Mouse (Mus musculus) bone marrow, adult 2 months (tissue): ENCODE data around the gene Atg2b. TPM values are rescaled to one million over a fixed set of nuclear protein-coding genes. Genes with fewer than 3 reads are reported as not detected.

ENCODE experiments used
- H3K27ac ChIP-seq: fragments of 200-500 bp; 2 replicates; pipeline ENCODE4 v1.5.1; 2012; ENCODE audit warnings: low read depth, mild to moderate bottlenecking, control low read depth, inconsistent platforms, low read length; ENCODE audit not compliant: control insufficient read depth, poor library complexity, insufficient read depth
- H3K4me1 ChIP-seq: fragments of 200-500 bp; 2 replicates; pipeline ENCODE4 v1.6.1; 2011; ENCODE audit warnings: low read length; ENCODE audit not compliant: control insufficient read depth, insufficient read depth
- H3K4me3 ChIP-seq: fragments of 200-500 bp; replicated peaks from 2 replicates; pipeline ENCODE3; 2011; ENCODE audit warnings: mild to moderate bottlenecking, low read depth, low read length, control low read depth; ENCODE audit not compliant: control insufficient read depth
- CTCF ChIP-seq: fragments of 200-500 bp; IDR thresholded peaks from 2 replicates; pipeline ENCODE4 v1.5.1; 2011; ENCODE audit warnings: low read length, control low read depth; ENCODE audit not compliant: control insufficient read depth, insufficient read depth
- POLR2A ChIP-seq: fragments of 200-500 bp; IDR thresholded peaks from 2 replicates; pipeline ENCODE4 v1.6.1; 2011; ENCODE audit warnings: low read depth, mild to moderate bottlenecking, control low read depth, low read length, borderline replicate concordance; ENCODE audit not compliant: control insufficient read depth
- WGBS: fragments of 180-500 bp; shearing (Covaris S2); methylation state at CpG from one replicate; pipeline ENCODE4 v1.1.7; 2018; 5-methylcytosine and 5-hydroxymethylcytosine counted together
- polyA plus RNA-seq: library from polyadenylated mRNA; stranded (reverse); fragments of >200 nt; gene quantifications from 2 replicates; pipeline ENCODE4 v1.2.4, GENCODE M21; 2011; ENCODE audit warnings: low replicate concordance; ENCODE audit not compliant: missing spikeins, insufficient read depth, insufficient read length

The Atg2b gene
- polyA plus RNA-seq, 1 experiment = 21.4 TPM

DNA sequence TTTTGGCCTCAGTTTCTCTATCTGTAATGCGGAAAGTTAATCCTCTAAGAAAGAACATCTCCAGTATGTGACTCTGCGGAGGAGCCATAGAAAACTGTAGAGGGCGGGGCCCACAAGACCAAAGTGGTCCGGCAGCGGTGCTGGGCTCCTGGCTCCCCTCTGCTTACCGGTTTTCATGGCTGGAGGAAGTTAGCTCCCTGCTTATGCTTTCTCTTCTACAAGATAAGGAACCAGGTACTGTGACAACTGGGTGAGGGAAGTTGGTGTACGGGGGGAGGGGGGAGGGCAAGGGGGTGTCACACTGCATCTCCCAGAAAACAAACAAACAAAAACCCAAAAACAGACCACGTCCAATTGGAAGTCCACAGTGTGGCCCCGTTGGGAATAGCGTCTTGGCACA is 86.5 kb downstream of the Atg2b start:
- Histone ChIP-seq H3K4me1 (peaks cover 1% of the 10 kb centered on the region; the same call in 1 of the 2 replicates), H3K4me3 (no peak overlapping the region), H3K27ac (no peak overlapping the region)
- 50% methylated on average over 10 of the region's 10 CpGs for WGBS
- TF ChIP-seq POLR2A = no peak
- TF ChIP-seq CTCF = no peak

GRCm38 (mm10) chr12:105597135-105597534 is 87.9 kb downstream of the Atg2b start:
- WGBS = 76% methylated on average over 8 of the region's 8 CpGs

GRCm38 (mm10) chr12:105593471-105593870 is 91.5 kb downstream of the Atg2b start:
- Histone ChIP-seq H3K4me1 (peaks cover 1% of the 10 kb centered on the region; the same call in 1 of the 2 replicates), H3K27ac (no peak overlapping the region), H3K4me3 (no peak overlapping the region)
- no peak for TF ChIP-seq CTCF
- no peak for TF ChIP-seq POLR2A
- WGBS = 78% methylated on average over 4 of the region's 4 CpGs

More at GRCm38 (mm10) chr12:105597135-105597534, 87.9 kb downstream of the Atg2b start:
- H3K4me1 ChIP-seq = peaks cover 1% of the 10 kb centered on the region; the same call in 1 of the 2 replicates
- H3K27ac ChIP-seq = no peak overlapping the region
- no peak for TF ChIP-seq CTCF
- TF ChIP-seq POLR2A = no peak
- H3K4me3 ChIP-seq = no peak overlapping the region

- TF ChIP-seq CTCF (no peak), POLR2A (no peak)
- Histone ChIP-seq H3K4me1 (peaks cover 1% of the 10 kb centered on the region; the same call in 1 of the 2 replicates), H3K4me3 (no peak overlapping the region), H3K27ac (no peak overlapping the region)
- WGBS = 90% methylated on average over 23 of the region's 23 CpGs
Measured at GRCm38 (mm10) chr12:105592361-105592761, 92.7 kb downstream of the Atg2b start.

DNA sequence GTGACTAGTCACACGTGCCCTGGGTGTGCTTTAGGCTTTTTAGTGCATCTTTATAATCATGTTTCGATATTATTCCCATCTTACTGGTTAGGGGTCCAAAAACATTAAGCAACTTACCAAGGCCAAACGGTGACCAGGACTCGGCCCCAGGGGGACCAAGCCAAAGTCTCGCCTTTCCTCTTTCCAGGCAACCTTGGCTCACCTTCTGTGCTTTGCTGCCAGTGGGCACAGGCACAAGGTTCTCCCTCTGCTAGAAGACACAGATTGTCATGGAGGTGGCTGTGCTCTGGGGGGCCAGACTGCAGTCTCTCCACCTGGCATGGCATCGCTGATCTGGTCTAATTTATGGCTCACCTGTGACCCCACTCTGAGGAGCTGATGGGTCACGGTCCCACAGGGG is 94.2 kb downstream of the Atg2b start:
- H3K4me3 ChIP-seq = no peak overlapping the region
- no peaks in the 10 kb centered on the region for H3K4me1 ChIP-seq
- no peak for TF ChIP-seq POLR2A
- no peak for TF ChIP-seq CTCF
- WGBS = 79% methylated on average over 7 of the region's 7 CpGs
- no peak overlapping the region for H3K27ac ChIP-seq

DNA sequence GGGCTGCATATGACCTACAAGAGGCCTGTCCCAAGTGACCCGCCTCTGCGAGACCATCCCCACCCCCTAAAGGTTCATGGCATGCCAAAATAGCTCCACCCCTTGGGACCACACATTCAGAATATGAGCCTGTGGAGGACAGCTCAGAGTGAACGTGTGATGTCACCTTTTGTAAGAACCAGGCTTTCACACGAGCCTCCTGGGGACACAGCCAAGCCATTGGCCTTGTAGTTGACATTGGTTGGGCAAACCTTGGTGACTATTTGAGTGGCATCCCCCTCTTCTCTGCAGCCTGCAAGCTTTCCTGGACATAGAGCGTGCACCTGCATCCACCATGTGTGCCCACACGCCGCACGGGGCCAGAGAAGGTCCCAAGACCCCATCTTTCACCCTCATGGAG is 97.5 kb downstream of the Atg2b start:
- Histone ChIP-seq H3K4me3 (no peak overlapping the region), H3K4me1 (no peaks in the 10 kb centered on the region), H3K27ac (no peak overlapping the region)
- no peak for TF ChIP-seq POLR2A
- 80% methylated on average over 8 of the region's 8 CpGs for whole genome bisulfite sequencing

GRCm38 (mm10) chr12:105584851-105585250 is 100.2 kb downstream of the Atg2b start:
- 18% methylated on average over 12 of the region's 12 CpGs for WGBS
- TF ChIP-seq CTCF = peak; percentile 83
- no peak for TF ChIP-seq POLR2A
- Histone ChIP-seq H3K4me3 (no peak overlapping the region), H3K4me1 (no peaks in the 10 kb centered on the region), H3K27ac (no peak overlapping the region)

- TF ChIP-seq CTCF (no peak), POLR2A (no peak)
- Histone ChIP-seq H3K27ac (no peak overlapping the region), H3K4me1 (no peaks in the 10 kb centered on the region), H3K4me3 (no peak overlapping the region)
- 26% methylated on average over 2 of the region's 2 CpGs for WGBS
Measured at GRCm38 (mm10) chr12:105583484-105583883, 101.5 kb downstream of the Atg2b start.

DNA sequence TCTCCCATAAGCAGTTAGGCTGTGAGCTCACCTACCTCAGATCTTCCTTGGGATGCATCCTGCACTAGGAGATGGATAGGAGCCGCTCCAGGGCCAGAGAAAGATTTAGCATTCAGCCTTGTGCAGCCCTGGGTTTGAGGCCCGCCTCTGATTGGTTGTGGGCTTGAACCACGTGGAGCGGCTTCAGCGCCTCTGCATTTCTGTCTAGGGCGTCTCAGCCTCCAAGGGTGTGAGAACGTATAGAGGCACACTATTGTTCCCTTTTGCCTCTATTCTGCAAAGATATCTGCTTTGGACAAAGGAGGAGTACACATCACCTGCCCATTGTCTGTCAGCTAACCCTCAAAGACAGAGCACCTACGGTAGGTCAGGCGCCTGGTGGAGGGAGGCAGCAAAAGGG is 102.5 kb downstream of the Atg2b start:
- Histone ChIP-seq H3K27ac (no peak overlapping the region), H3K4me1 (no peaks in the 10 kb centered on the region), H3K4me3 (no peak overlapping the region)
- TF ChIP-seq POLR2A (no peak), CTCF (no peak)
- WGBS = 72% methylated on average over 9 of the region's 9 CpGs
